Mouse (Mus musculus) urinary bladder, postnatal 10 days (tissue): ENCODE data around the gene Prss46.

Experiments
- DNase-seq: peaks from one replicate; pipeline ENCODE4 v3.0.0; 2022; ENCODE audit warnings: low spot score

Prss46 gene

DNA sequence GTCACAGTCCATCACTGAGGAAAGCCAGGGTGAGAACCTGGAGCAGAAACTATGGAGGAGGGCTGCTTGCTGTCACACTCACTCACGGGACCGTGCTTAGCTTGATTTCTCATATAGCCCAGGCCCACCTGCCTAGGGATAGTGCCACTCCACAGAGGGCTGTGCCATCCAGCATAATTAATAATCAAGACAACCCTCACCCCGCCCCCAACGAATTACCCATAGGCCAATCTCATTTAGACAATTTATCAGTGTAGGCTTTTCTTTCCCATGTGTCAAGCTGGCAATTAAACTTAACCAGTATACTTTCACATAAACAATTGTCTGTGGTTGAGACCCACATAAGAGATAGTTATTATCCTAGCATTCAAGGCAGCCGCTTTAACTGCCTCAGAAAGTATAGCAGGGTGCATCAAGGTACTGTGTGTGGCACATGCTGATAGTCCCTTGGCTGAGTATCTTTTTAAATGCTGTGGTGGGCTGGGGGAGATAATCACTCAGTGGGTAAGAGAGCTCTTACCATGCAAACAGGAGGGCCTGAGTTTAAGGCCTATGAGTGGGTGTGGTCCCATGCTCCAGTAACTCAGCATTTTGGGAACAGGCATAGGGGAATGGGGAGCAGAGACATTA is 14.8 kb downstream of the Prss46 start:
- DNase-seq = no peak

GRCm38 (mm10) chr9:110871030-110871429 is 26.7 kb downstream of the Prss46 start:
- DNase-seq = no peak

GRCm38 (mm10) chr9:110873681-110874659 is 29.7 kb downstream of the Prss46 start:
- DNase-seq = no peak

DNA sequence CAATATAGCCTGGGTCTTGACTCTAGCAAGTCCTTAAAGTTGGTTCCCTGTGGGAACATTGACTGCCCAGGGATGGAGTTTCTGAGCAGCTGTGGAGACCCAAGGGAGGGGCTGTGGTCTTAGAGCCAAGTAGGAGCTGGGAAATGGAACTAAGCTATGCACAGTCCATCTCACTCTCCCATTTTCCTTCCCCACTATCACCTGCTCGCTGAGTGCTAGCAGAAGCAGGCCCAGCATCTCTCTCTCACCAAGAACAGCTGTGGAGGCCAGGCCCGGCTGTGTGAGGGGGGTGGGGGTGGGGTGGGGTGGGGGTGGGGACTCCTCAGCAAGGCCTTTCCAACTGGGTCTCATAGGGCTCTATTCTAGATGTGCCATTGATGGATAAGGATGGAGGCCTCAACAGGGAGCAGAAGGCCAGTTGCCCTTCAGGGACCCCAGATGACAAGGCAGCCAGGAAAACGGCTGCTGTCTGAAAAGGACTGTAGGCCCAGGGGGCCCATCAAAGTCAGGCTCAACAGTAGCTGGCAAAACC is 30.4 kb downstream of the Prss46 start:
- DNase-seq = no peak

DNA sequence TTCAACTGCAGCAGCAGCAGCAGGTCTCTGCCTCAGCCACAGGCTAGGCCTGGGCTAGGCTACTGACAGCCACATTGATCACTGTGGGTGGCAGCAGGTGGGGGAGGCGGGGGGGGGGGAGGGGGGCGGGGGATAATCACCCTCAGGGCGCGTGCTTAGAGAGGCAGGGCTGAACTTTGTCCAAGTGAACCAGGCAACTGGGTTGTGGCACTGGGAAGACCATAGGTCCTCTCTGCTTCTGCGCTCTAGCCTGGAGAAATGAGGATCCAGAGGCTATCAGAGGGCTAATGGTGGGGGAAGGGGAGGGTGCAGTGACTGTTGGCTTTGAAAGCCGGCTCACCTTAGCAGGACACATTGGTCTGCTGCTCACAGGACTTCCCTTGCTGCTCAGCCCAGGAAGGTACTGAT is 31.0 kb downstream of the Prss46 start:
- no peak for DNase-seq

DNA sequence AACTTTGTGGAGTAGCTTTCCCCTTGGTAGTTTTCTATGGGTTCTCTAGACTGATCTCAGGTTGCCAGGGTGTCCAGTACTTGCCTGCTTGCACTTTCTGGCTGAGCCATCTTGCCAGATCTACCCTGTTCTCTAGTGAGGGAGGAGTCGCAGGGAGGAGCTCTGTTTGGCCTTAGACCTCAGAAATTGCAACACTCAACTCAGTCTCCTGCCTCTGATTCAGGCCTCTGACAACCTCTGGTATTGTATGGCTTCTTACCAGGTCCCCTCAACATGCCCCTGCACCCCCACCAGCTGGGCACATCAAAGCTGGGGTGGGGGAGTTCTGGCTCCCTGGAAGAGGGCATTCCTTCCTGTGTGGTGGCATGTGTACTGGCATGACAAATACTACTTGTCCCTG is 33.0 kb downstream of the Prss46 start:
- no peak for DNase-seq

DNA sequence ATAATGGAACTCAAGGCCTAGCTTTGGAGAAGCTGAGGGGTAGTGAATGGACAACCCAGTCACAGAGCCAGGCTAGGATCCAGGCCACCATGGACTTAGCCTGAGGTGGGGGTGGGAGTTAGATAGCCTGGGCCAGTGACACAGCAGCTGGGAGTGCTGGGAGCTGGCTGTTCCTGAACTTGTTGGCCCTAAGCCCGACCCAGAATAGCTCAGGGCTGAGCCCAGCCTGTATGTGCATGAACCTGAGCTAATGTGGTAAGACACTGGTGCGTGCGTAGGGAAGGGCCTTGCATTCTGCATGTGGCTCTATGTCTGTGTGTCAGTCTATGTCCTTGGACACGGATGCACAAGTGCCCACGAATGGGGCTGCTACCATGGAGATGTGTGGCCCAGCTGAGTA is 33.6 kb downstream of the Prss46 start:
- DNase-seq = no peak

GRCm38 (mm10) chr9:110879191-110879920 is 35.0 kb downstream of the Prss46 start, which contains the start of gene Als2cl:
Als2cl (plus strand) TSS chr9:110879870.
- no peak for DNase-seq

GRCm38 (mm10) chr9:110879998-110880561 is 35.8 kb downstream of the Prss46 start, which contains the start of gene Tmie:
Tmie (minus strand) TSS chr9:110880113.
- no peak for DNase-seq

DNA sequence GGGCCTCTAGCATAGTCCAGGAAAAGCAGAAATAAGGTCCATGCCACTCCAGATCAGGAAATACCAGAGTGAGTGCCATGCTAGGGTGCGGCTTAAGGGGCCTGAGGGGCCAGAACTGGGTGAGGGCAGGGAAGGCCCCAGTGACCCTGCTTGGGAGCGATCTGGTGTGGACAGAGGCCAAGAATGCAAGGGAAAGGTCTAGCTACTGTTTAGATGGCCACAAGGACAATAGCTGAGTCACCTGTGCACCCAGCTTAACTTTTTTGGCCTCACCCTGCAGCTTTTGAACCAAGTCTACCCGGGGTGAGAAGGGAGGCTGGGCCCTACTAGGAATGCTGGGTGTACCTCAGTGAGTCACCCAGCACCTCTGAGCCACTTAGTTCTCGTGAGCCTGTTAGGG is 36.5 kb downstream of the Prss46 start:
- DNase-seq = no peak

DNA sequence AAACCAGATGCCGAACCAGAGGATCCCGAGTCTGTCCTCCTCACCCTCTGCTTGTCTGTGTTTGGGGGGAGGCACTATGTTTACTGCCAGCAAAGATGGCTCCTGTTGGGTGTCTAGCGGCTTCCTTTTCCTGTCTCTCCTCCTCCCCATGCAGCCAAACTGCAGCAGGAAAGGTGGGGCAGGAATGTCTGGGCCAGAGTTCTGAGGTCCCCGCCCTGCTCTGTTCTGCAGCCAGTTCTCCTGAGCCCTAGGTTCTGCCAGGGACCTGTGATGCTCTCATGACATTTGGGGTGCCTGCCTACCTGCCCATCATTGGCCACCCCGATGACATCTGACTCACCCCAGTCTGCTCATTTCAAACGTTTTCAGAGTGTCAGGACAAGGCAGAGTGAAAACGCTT is 37.6 kb downstream of the Prss46 start:
- no peak for DNase-seq

GRCm38 (mm10) chr9:110887388-110888303 is 43.3 kb downstream of the Prss46 start:
- no peak for DNase-seq

DNA sequence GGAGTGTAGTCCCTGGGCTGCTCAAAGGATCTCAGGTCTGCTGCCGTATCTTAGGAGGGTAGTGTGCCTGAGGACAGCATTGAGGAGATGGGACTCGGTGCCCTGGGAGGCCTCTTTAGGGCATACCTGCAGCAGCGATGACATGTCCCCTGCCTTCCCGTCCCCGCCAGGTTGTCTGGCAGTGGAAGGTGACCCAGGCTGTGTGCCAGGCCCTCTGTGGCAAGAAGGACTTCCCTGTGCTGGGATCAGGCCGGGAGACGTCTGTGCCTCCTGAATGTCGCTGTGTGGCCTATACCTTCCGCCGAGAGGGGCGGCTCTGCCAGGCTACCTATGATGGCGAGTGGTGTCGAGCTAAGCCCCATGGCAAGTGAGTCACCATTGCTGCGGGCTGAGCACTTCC is 44.6 kb downstream of the Prss46 start:
- DNase-seq = no peak

DNA sequence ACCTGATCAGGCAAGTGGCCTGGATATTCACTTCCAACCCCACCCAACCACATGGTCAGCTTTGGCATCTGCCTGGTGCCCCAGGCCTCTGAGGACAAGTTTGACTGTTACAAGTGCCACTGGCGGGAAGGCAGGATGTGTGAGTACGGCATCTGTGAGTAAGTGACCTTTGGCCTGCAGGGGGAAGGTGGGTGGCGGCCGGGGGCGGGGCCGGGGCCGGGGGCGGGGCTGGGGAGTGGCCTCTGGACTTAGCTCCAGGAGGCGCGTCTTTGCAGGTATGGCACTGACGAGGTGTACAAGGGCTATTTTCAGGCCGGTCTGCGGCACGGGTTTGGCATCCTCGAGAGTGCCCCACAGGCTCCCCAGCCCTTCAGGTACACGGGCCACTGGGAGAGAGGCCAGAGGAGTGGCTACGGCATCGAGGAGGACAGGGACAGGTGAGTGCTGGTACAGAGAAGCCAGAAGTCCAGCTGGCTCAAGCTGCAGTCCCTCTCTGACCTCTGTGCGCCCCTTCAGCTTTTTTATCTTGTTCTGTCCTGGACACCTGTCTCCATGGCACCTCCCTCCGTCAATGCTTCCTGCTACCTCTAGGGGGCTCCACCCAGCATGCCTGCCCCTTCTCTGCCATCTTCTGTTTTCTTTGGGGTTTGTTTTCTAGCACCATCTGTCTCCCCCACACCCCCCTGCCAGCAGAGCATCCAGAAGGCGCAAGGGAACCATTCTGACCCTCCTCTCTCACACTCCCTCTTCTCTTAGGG is 45.9 kb downstream of the Prss46 start:
- no peak for DNase-seq

GRCm38 (mm10) chr9:110891077-110891828 is 46.9 kb downstream of the Prss46 start:
- no peak for DNase-seq

GRCm38 (mm10) chr9:110892552-110892951 is 48.2 kb downstream of the Prss46 start:
- no peak for DNase-seq

GRCm38 (mm10) chr9:110893429-110893828 is 49.1 kb downstream of the Prss46 start:
- DNase-seq = no peak

DNA sequence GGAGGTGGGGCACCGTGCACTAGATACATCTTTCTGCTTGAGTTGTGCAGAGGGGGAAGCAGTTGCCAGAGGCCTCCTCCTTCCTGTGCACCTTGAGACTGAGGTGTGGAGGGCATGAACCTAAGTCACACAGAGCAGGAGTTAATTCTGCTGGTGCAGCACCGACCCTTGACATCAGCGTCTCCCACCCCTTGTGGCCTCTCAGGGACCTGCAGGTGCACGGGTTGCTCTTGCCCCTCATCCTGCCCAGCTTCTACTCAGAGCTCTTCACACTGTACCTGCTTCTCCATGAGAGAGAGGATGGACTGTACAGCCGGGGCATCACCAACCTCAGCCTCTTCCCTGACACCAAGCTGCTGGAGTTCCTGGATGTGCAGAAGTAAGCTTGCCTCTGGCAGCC is 51.2 kb downstream of the Prss46 start:
- no peak for DNase-seq

DNA sequence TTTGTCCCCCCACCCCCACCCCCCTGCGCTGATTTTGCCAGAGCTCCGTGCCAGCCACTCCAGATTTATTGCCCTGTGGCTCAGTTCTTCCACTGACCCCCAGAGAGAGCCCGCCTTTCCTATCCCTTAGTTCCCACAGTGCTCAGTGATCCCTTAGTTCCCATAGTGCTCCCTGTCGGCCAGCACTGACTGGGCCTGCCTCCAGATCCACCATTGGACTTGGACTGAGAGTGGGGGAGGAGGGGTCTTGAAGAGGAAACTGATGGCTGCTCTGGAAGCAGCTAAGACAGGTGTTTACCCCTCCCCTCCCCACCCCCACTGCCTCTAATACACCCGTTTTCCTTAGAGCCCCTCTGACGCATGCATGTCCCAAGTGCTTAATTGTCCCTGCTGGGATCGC is 51.7 kb downstream of the Prss46 start:
- no peak for DNase-seq
